Mouse (Mus musculus): Measurements from ENCODE around the gene Akt3.
A peak's percentile ranks its signal among the peaks of the same experiment; 100 is the strongest.

Akt3 gene

GRCm38 (mm10) chr1:177010607-177011302, 247.2 kb downstream of the Akt3 start:
- DNase-seq (ENCODE audit: extremely low spot score), result no peak

GRCm38 (mm10) chr1:177010041-177010440, 248.0 kb downstream of the Akt3 start:
- DNase-seq (ENCODE audit: extremely low spot score), result no peak

- no peak for DNase-seq (ENCODE audit: extremely low spot score)
Observed at GRCm38 (mm10) chr1:177008777-177009176, 249.2 kb downstream of the Akt3 start.

DNA sequence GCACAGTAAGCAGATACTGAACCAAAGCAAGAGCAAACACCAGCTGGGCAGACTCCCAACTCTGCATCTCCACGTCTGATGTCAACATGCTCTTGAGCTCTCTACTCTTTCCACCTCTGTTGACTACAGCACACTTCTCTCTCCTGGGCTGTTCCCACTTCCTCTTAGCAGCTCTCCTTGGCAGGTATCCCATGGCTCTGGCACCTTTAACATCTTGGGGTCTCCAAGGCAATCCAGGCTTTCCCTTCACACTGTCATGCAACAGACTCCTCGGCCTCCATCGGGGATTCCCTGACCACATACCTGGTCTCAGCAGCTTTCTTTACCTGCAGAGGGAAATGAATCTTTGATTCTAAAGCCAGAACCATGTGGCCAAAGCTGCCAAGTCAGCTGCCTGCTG, 250.6 kb downstream of the Akt3 start:
- DNase-seq (ENCODE audit: extremely low spot score), result no peak

DNA sequence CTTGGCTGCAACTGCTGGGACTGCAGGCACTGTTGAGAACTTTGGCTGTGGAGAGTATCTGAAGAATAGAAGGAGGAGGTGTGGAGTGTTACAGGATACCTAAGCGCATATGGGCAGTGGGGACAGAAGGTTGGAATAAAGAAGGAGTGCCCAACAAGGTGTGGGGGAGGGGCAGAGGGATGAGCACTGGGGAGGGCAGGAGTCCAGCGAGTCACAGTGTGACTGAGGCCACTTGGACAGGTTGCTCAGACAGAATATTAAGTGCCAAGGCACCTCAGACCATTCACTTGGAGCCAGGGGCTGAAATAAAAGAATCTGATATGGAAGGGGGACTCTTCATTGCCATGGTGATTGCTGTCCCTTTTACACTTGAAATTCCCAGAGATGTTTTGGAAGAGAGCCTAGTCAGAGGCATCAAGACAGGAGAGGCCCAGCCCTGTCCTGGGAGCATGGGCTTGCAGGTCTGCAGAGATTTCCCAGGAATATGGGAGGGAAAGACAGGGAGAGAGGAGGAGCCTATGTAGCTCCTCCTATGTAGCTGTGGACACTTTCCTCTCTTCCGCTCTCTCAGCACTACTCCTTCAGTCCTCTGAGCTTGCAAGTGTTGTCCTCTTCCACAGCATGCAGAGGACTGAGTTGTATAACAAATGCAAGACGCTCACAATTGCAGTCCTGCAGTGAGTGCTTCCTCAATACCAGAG, 253.8 kb downstream of the Akt3 start:
- no peak for DNase-seq (ENCODE audit: extremely low spot score)

DNA sequence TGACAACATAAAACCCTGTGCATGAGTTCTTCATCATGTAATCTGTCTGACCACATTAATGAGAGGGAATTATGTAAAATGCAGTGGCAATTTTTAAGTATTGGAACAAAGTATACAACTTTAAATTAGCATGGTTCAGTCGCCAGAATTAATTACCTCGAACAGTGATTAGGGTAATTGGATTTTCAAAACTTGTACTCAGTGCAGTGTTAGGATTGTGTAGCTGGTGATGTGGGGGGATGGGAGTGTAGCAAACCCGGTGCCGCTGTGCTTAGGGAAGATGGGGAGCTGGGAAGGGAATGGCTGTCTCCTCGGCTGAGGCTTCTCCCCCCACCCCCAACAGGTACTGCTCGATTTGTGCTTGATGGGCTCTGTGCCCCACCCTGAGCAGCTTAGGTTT, 255.1 kb downstream of the Akt3 start:
- no peak for DNase-seq (ENCODE audit: extremely low spot score)

DNA sequence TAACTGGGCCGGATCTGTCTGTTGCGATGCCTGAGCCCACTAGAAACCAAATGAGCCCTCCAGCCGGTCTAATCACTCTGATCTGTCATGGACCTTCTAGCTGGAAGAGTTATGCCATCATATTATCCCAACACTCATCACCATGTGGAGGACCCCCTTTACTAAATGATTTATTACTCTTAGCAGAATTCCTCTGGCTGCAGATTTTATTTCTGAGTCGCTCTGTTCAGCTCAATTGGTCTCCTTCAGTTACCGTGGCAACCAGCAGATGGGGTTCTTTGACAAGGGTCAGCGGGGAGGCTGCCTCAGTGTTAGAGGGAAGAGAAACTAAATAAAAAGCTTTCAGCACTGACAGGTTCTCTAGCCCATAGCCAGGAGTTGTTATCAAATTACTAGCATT, 259.0 kb downstream of the Akt3 start:
- peak; percentile 60 for DNase-seq (ENCODE audit: extremely low spot score)

- peak; percentile 55 for DNase-seq (ENCODE audit: extremely low spot score)
Observed at GRCm38 (mm10) chr1:176997711-176998689, 260.0 kb downstream of the Akt3 start.

GRCm38 (mm10) chr1:176997254-176997653, 260.7 kb downstream of the Akt3 start:
- no peak for DNase-seq (ENCODE audit: extremely low spot score)

- no peak for DNase-seq (ENCODE audit: extremely low spot score)
Observed at GRCm38 (mm10) chr1:176996630-176997201, 261.3 kb downstream of the Akt3 start.

DNA sequence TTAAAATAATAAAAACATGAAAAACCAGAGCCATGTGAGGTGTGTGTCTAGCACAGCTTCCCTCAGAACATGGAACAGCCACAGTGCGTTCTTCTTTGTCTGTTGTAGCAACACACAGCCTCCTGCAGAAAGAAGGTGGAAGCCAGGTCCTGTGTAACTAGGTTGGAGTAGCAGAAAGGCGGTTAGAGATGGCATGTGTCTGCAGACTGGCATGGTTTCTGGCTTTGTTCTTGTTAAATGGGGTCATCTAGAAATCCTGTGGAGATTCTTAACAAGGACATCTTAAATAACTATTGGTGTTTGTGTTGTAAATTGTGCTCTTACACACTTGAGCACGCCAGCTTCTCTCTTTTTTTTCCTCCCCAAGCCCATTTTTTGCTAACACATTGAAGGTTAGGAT, 261.8 kb downstream of the Akt3 start:
- DNase-seq (ENCODE audit: extremely low spot score), result no peak

DNA sequence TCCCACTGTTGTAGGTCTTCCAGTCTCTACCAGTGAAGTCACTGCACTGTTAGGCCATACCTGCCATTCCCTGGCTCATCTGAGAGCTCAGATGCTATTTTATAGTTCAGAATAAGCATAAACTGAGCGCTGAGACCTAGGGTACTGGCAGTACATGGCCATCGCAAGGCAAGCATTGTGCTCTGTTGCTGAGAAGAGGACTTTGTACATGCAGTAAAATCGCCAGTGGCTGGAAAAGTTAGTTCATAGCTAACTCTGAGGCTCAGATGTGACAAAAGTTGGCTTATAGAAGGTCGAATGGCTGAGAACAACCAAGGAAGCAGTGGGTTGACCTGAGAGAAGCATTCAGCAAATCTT, 262.6 kb downstream of the Akt3 start:
- no peak for DNase-seq (ENCODE audit: extremely low spot score)

DNA sequence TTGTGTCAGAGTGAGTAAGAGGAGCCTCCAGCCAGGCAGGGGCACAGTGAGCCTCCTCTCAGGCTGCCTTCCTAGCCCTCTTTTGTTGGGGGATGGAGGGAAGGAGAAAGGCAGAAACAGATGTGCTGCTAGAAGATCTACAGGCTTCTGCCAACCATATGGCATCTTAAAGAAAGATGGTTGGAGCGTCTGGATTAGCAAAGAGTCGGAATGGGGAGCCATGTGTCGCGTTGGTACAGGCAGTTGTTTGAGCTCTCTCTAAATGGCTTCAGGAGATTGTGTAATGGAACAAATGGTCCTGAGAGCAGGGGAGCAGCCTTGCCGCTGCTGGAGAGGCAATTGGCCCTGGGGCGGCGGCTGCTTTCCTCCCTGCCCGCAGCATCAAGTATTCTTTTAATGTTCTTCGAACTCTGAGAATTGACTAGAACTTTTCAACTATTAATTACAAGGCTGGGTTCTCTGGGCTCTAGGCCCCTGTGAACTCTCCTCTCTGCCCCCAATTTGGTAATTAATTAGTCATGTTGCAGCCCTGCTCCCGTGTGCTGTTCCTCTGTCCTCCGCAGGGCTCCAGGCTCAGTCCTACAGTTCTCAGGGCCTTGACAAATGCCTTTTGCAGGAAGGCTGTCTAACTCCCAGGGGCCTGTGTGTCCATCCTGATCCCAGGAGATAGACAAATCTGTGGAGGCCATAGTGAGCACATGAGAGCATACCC, 263.1 kb downstream of the Akt3 start:
- peak; percentile 52 for DNase-seq (ENCODE audit: extremely low spot score)

DNA sequence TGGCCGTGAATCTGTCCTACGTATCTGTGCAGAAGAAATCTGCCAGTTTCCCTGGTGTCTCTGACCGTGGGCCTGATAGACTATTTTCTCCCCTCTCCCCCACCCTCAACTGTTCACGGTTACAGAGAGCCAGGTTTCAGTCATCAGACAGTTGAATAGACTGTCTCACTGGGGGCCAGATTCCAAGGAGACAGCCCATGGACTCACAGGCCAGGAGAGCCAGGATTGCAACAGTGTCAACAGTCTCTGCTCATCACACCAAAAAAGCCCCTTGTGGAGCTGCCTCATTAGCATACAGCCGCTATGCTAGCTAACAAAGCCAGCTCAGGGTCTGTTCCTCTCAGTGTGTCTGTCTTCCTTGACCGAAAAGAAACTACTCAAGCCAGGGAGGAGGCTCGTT, 263.9 kb downstream of the Akt3 start:
- no peak for DNase-seq (ENCODE audit: extremely low spot score)

DNA sequence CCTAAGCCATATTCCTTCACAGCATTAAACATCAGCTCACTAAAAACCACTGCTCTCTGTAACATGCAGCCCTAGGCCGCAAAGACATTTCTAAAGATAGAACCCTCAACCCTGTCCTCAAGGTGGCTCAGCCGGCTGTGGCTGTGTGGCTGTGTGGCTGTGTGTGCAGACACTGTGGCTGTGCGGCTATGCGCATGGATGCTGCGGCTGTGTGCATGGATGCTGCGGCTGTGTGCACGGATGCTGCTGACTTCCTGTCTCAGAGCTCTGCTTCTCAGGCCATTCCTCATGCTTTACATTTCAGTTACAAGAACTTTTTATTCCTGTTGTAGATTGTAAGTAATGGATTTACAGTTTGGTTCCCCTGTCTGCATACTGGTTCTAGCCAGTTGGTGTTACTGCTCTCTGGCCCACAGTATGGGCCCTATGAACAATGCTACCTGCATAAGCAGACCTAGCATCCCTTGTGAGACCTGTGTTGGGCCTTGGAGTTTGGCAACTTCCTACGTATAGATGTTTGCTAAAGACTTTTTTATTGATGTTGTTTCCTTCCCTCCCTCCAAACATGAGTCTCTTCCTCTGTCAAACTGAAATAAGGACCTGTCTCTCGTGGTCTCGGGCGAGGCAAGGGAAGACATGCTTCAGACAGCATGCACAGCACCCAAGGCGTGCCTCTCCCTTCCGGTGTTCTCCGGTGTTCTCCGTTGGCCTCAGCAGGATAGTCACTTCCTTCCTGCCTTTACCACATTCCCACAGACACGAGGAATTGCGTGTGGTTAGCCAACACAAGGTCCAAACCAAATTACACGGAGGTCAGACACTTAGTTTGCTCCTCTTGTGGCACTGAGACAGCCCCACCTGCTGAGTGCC, 264.6 kb downstream of the Akt3 start:
- no peak for DNase-seq (ENCODE audit: extremely low spot score)

DNA sequence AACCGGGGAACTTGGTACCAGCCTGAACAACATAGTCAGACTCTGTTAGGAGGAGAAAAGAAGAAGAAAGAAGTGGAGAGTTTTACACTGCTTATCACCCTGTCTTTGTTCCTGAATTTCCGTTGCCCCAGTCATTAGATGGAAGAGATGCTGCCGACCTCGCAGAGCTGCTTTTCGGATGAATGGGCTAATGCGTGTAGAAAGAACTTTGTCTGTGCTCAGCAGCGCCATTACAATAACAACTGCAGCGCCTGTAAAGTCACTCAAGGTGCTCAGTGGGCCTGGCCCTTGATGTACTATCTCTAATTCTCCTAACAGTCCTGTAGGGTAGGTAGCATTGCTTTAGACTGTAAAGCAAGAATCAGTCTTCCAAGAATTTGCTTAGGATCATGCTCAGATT, 265.5 kb downstream of the Akt3 start:
- no peak for DNase-seq (ENCODE audit: extremely low spot score)

GRCm38 (mm10) chr1:176991473-176991872, 266.5 kb downstream of the Akt3 start:
- DNase-seq (ENCODE audit: extremely low spot score), result no peak

- DNase-seq (ENCODE audit: extremely low spot score), result no peak
Observed at GRCm38 (mm10) chr1:176986990-176987740, 270.8 kb downstream of the Akt3 start.

- no peak for DNase-seq (ENCODE audit: extremely low spot score)
Observed at GRCm38 (mm10) chr1:176986275-176986674, 271.7 kb downstream of the Akt3 start.

GRCm38 (mm10) chr1:176985691-176986090, 272.3 kb downstream of the Akt3 start:
- DNase-seq (ENCODE audit: extremely low spot score), result no peak

Measured in embryo, embryonic 9.5 days (tissue).